Mouse (Mus musculus): ENCODE results near the gene Trak1. TPM values are rescaled to one million over a fixed set of nuclear protein-coding genes. Genes with fewer than 3 reads are reported as not detected.

Gene Trak1
- polyA plus RNA-seq, 1 experiment from 2014 or later: 60.0 TPM

DNA sequence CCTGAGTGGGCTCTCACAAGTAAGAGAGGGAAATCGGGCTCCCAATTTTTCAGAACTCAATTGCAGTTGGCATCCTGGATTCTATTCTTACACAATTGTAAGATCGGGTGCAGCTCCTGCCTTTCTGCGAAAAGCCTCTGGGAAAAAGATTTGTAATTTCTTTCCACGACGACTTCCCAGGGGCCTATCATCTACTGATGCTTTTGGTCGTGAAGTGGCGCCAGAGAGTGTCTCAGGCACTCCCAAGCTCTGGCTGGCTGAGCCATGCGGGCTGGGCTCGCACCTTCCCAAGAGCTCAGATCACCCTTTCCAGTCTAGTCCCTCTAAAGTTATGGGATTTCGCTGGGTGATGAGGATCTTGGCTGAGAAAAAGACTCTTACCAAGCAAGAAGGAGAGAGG is 198.8 kb downstream of the Trak1 start:
- 24% methylated on average over 10 of the region's 10 CpGs for WGBS
- no peak overlapping the region for H3K27ac ChIP-seq (ENCODE audit: low read depth, low read length)
- H3K27me3 ChIP-seq (ENCODE audit: control insufficient read depth, insufficient read depth, low read length): peaks cover 27% of the 10 kb centered on the region
- no peak overlapping the region for H3K9ac ChIP-seq (replicated peaks; ENCODE audit: low read depth, low read length)
- no peak for ATAC-seq (ENCODE audit: low read depth)
- no peak overlapping the region for H3K4me2 ChIP-seq (ENCODE audit: low read depth, low read length)
- no peak overlapping the region for H3K4me3 ChIP-seq (ENCODE audit: low read depth, low read length)
- no peaks in the 10 kb centered on the region for H3K9me3 ChIP-seq (ENCODE audit: control insufficient read depth, low read length)
- no peaks in the 10 kb centered on the region for H3K36me3 ChIP-seq (ENCODE audit: control insufficient read depth, insufficient read depth, low read length)
- H3K4me1 ChIP-seq (ENCODE audit: control insufficient read depth, insufficient read depth, low read length): peaks cover 7% of the 10 kb centered on the region; the same call in 1 of the 2 replicates

DNA sequence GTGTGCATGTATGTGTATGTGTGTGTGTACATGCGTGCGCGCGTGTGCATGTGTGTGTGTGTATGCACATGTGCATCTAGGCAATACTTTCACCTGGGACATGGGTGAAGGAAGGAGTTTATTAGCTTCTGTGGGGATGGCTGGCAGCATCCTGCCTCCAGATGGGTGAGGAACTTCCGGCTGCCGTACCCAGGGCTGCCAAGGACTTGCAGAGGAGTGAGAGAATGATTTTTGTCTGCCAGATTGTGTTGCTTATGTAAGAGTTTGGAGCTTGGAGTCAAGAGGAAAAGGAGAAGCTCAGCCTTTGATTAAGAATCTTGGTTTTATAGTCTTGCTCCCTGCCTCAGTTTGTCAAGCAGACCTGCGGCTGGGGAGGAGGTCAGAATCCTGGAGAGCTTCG is 208.0 kb downstream of the Trak1 start:
- H3K36me3 ChIP-seq (ENCODE audit: control insufficient read depth, insufficient read depth, low read length): no peaks in the 10 kb centered on the region
- H3K27ac ChIP-seq (ENCODE audit: low read depth, low read length): no peak overlapping the region
- no peak overlapping the region for H3K4me3 ChIP-seq (ENCODE audit: low read depth, low read length)
- no peaks in the 10 kb centered on the region for H3K9me3 ChIP-seq (ENCODE audit: control insufficient read depth, low read length)
- H3K4me1 ChIP-seq (ENCODE audit: control insufficient read depth, insufficient read depth, low read length): no peaks in the 10 kb centered on the region
- H3K4me2 ChIP-seq (ENCODE audit: low read depth, low read length): no peak overlapping the region
- 95% methylated on average over 8 of the region's 8 CpGs for WGBS
- no peak overlapping the region for H3K9ac ChIP-seq (replicated peaks; ENCODE audit: low read depth, low read length)
- ATAC-seq (ENCODE audit: low read depth): no peak
- H3K27me3 ChIP-seq (ENCODE audit: control insufficient read depth, insufficient read depth, low read length): no peaks in the 10 kb centered on the region

GRCm38 (mm10) chr9:121506478-121507180 is 209.3 kb downstream of the Trak1 start:
- Histone ChIP-seq H3K27ac (ENCODE audit: low read depth, low read length) (no peak overlapping the region), H3K9ac (replicated peaks; ENCODE audit: low read depth, low read length) (no peak overlapping the region), H3K4me1 (ENCODE audit: control insufficient read depth, insufficient read depth, low read length) (no peaks in the 10 kb centered on the region), H3K9me3 (ENCODE audit: control insufficient read depth, low read length) (no peaks in the 10 kb centered on the region), H3K27me3 (ENCODE audit: control insufficient read depth, insufficient read depth, low read length) (no peaks in the 10 kb centered on the region), H3K36me3 (ENCODE audit: control insufficient read depth, insufficient read depth, low read length) (no peaks in the 10 kb centered on the region), H3K4me3 (ENCODE audit: low read depth, low read length) (no peak overlapping the region), H3K4me2 (ENCODE audit: low read depth, low read length) (no peak overlapping the region)
- no peak for ATAC-seq (ENCODE audit: low read depth)
- 66% methylated on average over 8 of the region's 8 CpGs for WGBS

GRCm38 (mm10) chr9:121511911-121512310 is 214.6 kb downstream of the Trak1 start:
- WGBS: 94% methylated on average over 4 of the region's 4 CpGs
- Histone ChIP-seq H3K27ac (ENCODE audit: low read depth, low read length) (no peak overlapping the region), H3K4me3 (ENCODE audit: low read depth, low read length) (no peak overlapping the region), H3K27me3 (ENCODE audit: control insufficient read depth, insufficient read depth, low read length) (no peaks in the 10 kb centered on the region), H3K4me2 (ENCODE audit: low read depth, low read length) (no peak overlapping the region), H3K9ac (replicated peaks; ENCODE audit: low read depth, low read length) (no peak overlapping the region), H3K36me3 (ENCODE audit: control insufficient read depth, insufficient read depth, low read length) (no peaks in the 10 kb centered on the region), H3K4me1 (ENCODE audit: control insufficient read depth, insufficient read depth, low read length) (no peaks in the 10 kb centered on the region), H3K9me3 (ENCODE audit: control insufficient read depth, low read length) (no peaks in the 10 kb centered on the region)
- ATAC-seq (ENCODE audit: low read depth): no peak

- Histone ChIP-seq H3K27me3 (ENCODE audit: control insufficient read depth, insufficient read depth, low read length) (no peaks in the 10 kb centered on the region), H3K27ac (ENCODE audit: low read depth, low read length) (no peak overlapping the region), H3K4me2 (ENCODE audit: low read depth, low read length) (no peak overlapping the region), H3K9ac (replicated peaks; ENCODE audit: low read depth, low read length) (no peak overlapping the region), H3K9me3 (ENCODE audit: control insufficient read depth, low read length) (no peaks in the 10 kb centered on the region), H3K36me3 (ENCODE audit: control insufficient read depth, insufficient read depth, low read length) (no peaks in the 10 kb centered on the region), H3K4me3 (ENCODE audit: low read depth, low read length) (no peak overlapping the region), H3K4me1 (ENCODE audit: control insufficient read depth, insufficient read depth, low read length) (no peaks in the 10 kb centered on the region)
- ATAC-seq (ENCODE audit: low read depth): no peak
- 88% methylated on average over 5 of the region's 5 CpGs for WGBS
Measured at GRCm38 (mm10) chr9:121514462-121514861, 217.2 kb downstream of the Trak1 start.

- Histone ChIP-seq H3K9me3 (ENCODE audit: control insufficient read depth, low read length) (no peaks in the 10 kb centered on the region), H3K4me3 (ENCODE audit: low read depth, low read length) (no peak overlapping the region), H3K36me3 (ENCODE audit: control insufficient read depth, insufficient read depth, low read length) (no peaks in the 10 kb centered on the region), H3K4me1 (ENCODE audit: control insufficient read depth, insufficient read depth, low read length) (no peaks in the 10 kb centered on the region), H3K27me3 (ENCODE audit: control insufficient read depth, insufficient read depth, low read length) (no peaks in the 10 kb centered on the region), H3K9ac (replicated peaks; ENCODE audit: low read depth, low read length) (no peak overlapping the region), H3K27ac (ENCODE audit: low read depth, low read length) (no peak overlapping the region), H3K4me2 (ENCODE audit: low read depth, low read length) (no peak overlapping the region)
- WGBS: 86% methylated on average over 5 of the region's 5 CpGs
- no peak for ATAC-seq (ENCODE audit: low read depth)
Measured at GRCm38 (mm10) chr9:121520047-121520446, 222.7 kb downstream of the Trak1 start.

Other genes with a start within 250 kb of the Trak1 start
- 65.5 and 86.7 TPM in 2 replicates for gene Ulk4, start 20.3 kb upstream of the Trak1 start, polyA plus RNA-seq (2014; fragmentation: Nextera tagmentation; extraction: Ambion mirVana)
- gene Cck, start 198.2 kb downstream of the Trak1 start, polyA plus RNA-seq (2014; fragmentation: Nextera tagmentation; extraction: Ambion mirVana): 73.1 and 169 TPM in 2 replicates